Mouse (Mus musculus): Measurements from ENCODE around the gene Gm20403. TPM values are rescaled to one million over a fixed set of nuclear protein-coding genes. Genes with fewer than 3 reads are reported as not detected.
"Not testable (repeated sequence)": the region's sequence is repeated elsewhere in the genome, so short reads cannot be mapped to it uniquely, and the experiment has no call there.

Gm20403 gene
- polyA plus RNA-seq, 1 experiment from 2014 or later = not detected

- 89% methylated on average over 2 of the region's 2 CpGs for WGBS
- Histone ChIP-seq H3K27ac (no peak overlapping the region), H3K4me2 (no peak overlapping the region), H3K4me1 (no peaks in the 10 kb centered on the region), H3K9me3 (no peaks in the 10 kb centered on the region), H3K27me3 (no peaks in the 10 kb centered on the region), H3K36me3 (peaks cover 12% of the 10 kb centered on the region), H3K9ac (no peak overlapping the region), H3K4me3 (no peak overlapping the region)
- ATAC-seq (ENCODE audit: insufficient number of reproducible peaks, insufficient read depth, low FRiP score, low TSS enrichment, low read depth) = no peak
Observed at GRCm38 (mm10) chr12:54956974-54957373, 29.4 kb downstream of the Gm20403 start.

- H3K4me3 ChIP-seq = no peak overlapping the region
- H3K4me1 ChIP-seq = no peaks in the 10 kb centered on the region
- H3K9ac ChIP-seq = no peak overlapping the region
- H3K4me2 ChIP-seq = no peak overlapping the region
- H3K27ac ChIP-seq = no peak overlapping the region
- H3K36me3 ChIP-seq = peaks cover 11% of the 10 kb centered on the region
- no peaks in the 10 kb centered on the region for H3K27me3 ChIP-seq
- 92% methylated on average over 4 of the region's 4 CpGs for WGBS
- no peaks in the 10 kb centered on the region for H3K9me3 ChIP-seq
- no peak for ATAC-seq (ENCODE audit: insufficient number of reproducible peaks, insufficient read depth, low FRiP score, low TSS enrichment, low read depth)
Observed at GRCm38 (mm10) chr12:54956457-54956856, 29.9 kb downstream of the Gm20403 start.

- no peak overlapping the region for H3K9ac ChIP-seq
- H3K36me3 ChIP-seq = peaks cover 13% of the 10 kb centered on the region
- no peaks in the 10 kb centered on the region for H3K9me3 ChIP-seq
- WGBS = 78% methylated on average over 6 of the region's 6 CpGs
- no peak overlapping the region for H3K4me2 ChIP-seq
- H3K27ac ChIP-seq = no peak overlapping the region
- no peak for ATAC-seq (ENCODE audit: insufficient number of reproducible peaks, insufficient read depth, low FRiP score, low TSS enrichment, low read depth)
- no peak overlapping the region for H3K4me3 ChIP-seq
- H3K4me1 ChIP-seq = no peaks in the 10 kb centered on the region
- no peaks in the 10 kb centered on the region for H3K27me3 ChIP-seq
Observed at GRCm38 (mm10) chr12:54946116-54946515, 40.2 kb downstream of the Gm20403 start.

GRCm38 (mm10) chr12:54942586-54943157 is 43.7 kb downstream of the Gm20403 start:
- not testable (repeated sequence) for H3K4me3 ChIP-seq; H3K27ac ChIP-seq; H3K27me3 ChIP-seq; H3K9me3 ChIP-seq; H3K4me2 ChIP-seq; ATAC-seq (ENCODE audit: insufficient number of reproducible peaks, insufficient read depth, low FRiP score, low TSS enrichment, low read depth); H3K9ac ChIP-seq; H3K4me1 ChIP-seq
- H3K36me3 ChIP-seq = peaks cover 41% of the 10 kb centered on the region
- 91% methylated on average over 6 of the region's 6 CpGs for WGBS

GRCm38 (mm10) chr12:54937581-54938343 is 48.6 kb downstream of the Gm20403 start:
- H3K4me3 ChIP-seq = not testable (repeated sequence)

More at GRCm38 (mm10) chr12:54937581-54938343, 48.6 kb downstream of the Gm20403 start:
- not testable (repeated sequence) for H3K27me3 ChIP-seq; ATAC-seq (ENCODE audit: insufficient number of reproducible peaks, insufficient read depth, low FRiP score, low TSS enrichment, low read depth); H3K9ac ChIP-seq; H3K4me1 ChIP-seq; H3K9me3 ChIP-seq; H3K27ac ChIP-seq; H3K4me2 ChIP-seq
- 91% methylated on average over 5 of the region's 5 CpGs for WGBS
- H3K36me3 ChIP-seq = peaks cover 54% of the 10 kb centered on the region

Other genes starting within 250 kb of the Gm20403 start
- 221 and 226 TPM in 2 replicates for gene Snx6, start 190.8 kb downstream of the Gm20403 start, polyA plus RNA-seq (2015; fragmentation: Nextera tagmentation; extraction: Ambion mirVana)
- 124 and 128 TPM in 2 replicates for gene Cfl2, start 123.7 kb downstream of the Gm20403 start, polyA plus RNA-seq (2015; fragmentation: Nextera tagmentation; extraction: Ambion mirVana)
- 26.6 and 31.2 TPM in 2 replicates for gene Baz1a, start 27.8 kb upstream of the Gm20403 start, polyA plus RNA-seq (2015; fragmentation: Nextera tagmentation; extraction: Ambion mirVana)
- gene 2700097O09Rik, start 93.6 kb upstream of the Gm20403 start, polyA plus RNA-seq (2015; fragmentation: Nextera tagmentation; extraction: Ambion mirVana) = 41.9 and 43.2 TPM in 2 replicates
- 160 and 180 TPM in 2 replicates for gene Srp54a, start 93.7 kb upstream of the Gm20403 start, polyA plus RNA-seq (2015; fragmentation: Nextera tagmentation; extraction: Ambion mirVana)
- gene Fam177a, start 137.9 kb upstream of the Gm20403 start, polyA plus RNA-seq (2015; fragmentation: Nextera tagmentation; extraction: Ambion mirVana) = 24.7 and 27.8 TPM in 2 replicates
- gene Srp54b, start 168.6 kb upstream of the Gm20403 start, polyA plus RNA-seq (2015; fragmentation: Nextera tagmentation; extraction: Ambion mirVana) = 63.1 and 63.4 TPM in 2 replicates
- gene 1700047I17Rik2, start 213.1 kb upstream of the Gm20403 start, polyA plus RNA-seq (2015; fragmentation: Nextera tagmentation; extraction: Ambion mirVana) = 1.5 and 2.6 TPM in 2 replicates
- 73.2 and 80.9 TPM in 2 replicates for gene Srp54c, start 243.6 kb upstream of the Gm20403 start, polyA plus RNA-seq (2015; fragmentation: Nextera tagmentation; extraction: Ambion mirVana)

All from embryonic facial prominence, embryonic 13.5 days (tissue).